Mouse (Mus musculus): ENCODE measurements around the gene Vav3. TPM values are rescaled to one million over a fixed set of nuclear protein-coding genes. Genes with fewer than 3 reads are reported as not detected.
A peak's percentile ranks its signal among the peaks of the same experiment; 100 is the strongest.

Vav3 gene
- polyA plus RNA-seq (2012; rRNA removed), result 4.9 and 5.6 TPM in 2 replicates

DNA sequence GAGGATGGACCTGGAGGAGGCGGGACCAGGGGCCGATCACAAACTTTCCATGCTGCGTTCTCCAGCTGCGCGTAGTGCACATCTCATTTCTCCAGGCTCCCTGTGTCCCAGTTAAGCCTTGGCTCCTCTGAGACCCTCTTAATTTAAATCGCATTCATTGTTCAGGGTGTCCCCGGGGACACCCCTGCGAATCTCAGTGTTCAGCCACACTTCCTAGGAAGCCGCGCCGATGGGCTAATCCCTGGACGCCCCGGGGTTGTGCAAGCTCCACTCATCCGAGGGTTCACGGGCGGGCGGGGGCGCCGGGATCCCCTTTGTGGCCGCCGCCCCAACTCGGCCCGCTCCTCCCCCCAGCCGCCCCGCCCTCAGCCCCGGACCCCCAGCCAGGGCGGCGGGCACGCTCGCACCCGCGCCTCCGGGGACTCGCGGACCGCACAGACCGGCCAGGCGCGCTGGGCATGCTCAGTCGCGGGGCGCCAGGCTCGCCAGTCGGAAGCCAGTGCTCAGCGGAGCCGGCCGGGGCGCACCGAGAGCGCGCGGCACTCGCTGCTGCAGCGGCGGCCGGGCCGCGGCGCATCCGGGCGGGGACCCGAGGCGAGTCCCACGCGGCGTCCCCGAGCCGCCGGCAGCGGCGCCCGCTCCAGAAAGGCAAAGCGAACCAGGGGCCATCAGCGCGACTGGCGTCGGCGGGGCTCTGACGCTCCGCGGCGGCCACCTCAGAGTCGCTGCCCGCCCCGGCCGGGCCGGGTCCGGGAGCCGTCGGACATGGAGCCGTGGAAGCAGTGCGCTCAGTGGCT, at the start of gene Vav3:
Vav3 (plus strand) TSS at position 380 of the 797 bp plus-strand sequence.
- DNase-seq (ENCODE audit: low spot score), result peak; percentile 54

DNA sequence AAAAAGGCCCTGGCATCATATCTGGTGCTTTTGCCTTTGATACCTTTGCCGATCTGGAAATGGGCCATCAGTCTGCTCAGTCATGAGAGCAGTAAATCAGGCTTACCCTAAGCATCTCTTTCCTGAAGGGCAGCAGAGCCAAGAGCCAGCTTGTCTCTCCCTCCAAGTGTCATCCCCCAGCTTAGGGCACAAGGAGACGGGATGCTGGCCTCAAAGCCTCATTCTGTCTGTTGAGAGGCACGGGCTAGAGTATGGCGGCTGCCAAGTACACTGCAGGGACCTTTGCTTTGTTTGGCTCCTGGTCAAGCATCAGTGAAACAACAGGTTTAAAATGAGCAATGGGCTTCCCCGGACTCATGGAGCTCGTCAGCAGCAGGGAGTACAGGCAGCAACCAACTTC, 41.6 kb upstream of the Vav3 start:
- DNase-seq (ENCODE audit: low spot score), result no peak

DNA sequence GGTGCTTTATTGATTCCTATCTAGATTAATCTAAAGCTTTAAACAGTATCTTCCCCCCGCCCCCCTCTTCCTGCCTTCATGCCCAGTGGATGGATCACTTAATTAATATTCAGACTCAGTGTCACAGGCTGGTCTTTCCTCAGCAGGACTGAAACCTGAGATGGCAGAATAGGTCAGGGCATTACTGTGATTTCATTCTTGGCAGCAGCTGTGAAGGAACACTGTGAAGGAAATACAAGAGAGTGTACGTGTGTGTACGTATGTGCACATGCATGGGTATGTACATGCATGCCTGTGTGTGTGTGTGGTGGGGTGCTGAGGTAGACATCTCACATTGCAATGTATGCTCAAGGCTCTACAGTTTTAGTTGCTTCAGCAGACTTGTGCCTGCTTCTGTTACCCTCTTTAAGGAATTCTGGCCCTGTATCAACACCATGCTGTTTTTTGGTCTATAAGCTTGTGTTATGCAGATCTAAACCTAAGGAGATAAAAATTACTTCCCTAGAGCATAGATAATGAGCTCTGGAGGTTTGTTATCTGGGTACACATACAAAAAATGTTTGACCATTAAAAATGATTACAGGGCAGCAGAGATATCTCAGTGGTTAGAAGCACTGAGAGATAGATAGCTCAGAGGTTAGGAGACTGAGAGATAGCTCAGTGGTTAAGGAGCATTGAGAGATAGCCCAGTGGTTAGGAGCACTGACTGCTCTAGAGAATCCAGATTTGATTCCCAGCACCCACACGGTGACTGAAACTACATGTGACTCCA, 41.0 kb upstream of the Vav3 start:
- no peak for DNase-seq (ENCODE audit: low spot score)

GRCm38 (mm10) chr3:109302059-109302458, 38.4 kb upstream of the Vav3 start:
- DNase-seq (ENCODE audit: low spot score), result no peak

GRCm38 (mm10) chr3:109307406-109307805, 33.0 kb upstream of the Vav3 start:
- no peak for DNase-seq (ENCODE audit: low spot score)

GRCm38 (mm10) chr3:109308468-109308867, 32.0 kb upstream of the Vav3 start:
- no peak for DNase-seq (ENCODE audit: low spot score)

GRCm38 (mm10) chr3:109309317-109310265, 30.9 kb upstream of the Vav3 start:
- no peak for DNase-seq (ENCODE audit: low spot score)

DNA sequence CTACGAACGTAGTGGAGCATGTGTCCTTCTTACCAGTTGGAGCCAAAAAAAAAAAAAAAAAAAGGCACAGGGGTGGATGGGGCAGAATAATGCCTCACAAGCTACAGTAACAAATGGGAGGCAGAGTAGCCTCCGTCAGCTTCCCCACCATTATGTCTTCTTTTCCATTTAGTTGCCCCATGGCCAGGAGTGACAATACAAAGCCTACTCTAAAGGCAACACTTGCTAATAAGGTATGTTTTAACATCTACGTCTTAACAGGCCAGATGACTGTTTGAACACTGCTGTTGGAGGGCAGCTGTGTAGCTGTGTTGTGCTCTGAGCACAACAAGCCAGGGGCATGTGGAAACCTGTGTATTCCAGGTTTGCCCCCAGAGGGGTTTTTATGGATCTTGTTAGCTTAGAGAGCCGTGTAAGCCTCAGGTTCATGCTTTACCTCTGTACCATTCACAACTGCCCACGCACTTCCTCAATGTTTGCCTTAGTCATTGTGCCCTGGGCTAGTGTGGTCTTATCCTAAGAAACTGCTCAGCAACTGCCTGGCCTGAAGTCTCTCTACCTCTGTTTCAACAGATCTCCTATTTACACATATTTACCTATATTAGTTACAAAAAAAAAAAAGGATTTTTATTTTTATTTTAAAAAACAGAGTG, 29.2 kb upstream of the Vav3 start:
- DNase-seq (ENCODE audit: low spot score), result no peak

DNA sequence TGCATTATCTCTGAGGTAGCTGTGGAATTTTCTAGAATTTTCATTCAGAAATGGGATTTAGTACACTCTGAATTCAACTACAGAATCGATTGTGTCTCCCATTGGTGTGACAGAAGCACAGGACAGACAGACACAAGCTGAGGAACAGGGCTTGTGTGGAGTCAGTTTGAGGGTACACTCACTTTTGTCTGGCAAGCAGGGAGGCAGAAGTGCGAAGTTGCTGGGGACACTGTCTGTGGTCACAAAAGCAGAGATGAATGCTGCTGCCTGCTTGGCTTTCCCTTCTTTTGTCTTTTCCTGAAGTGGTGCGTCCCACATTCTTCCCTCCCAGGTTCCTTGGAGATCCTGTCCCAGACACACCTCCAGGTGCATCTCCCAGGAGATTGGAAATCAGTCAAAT, 28.6 kb upstream of the Vav3 start:
- no peak for DNase-seq (ENCODE audit: low spot score)

DNA sequence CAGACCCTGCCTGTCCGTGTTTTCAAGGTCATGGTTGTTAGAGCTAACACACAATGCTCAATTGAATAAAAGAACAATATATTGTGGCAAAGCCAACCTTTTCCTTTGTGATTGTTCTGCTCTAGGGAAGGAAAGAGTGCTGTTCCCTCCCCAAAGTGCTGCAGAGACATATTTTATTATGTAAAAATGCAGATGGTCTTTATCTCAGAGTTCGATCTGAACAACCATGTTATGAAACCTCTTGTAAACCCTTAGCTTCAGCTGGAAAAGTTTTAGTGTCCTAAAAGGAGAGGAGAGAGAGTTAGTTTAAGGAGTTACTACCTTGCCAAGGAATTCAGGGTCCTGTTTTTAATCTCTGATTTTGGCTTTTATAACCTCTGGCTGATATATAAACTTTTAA, 27.0 kb upstream of the Vav3 start:
- no peak for DNase-seq (ENCODE audit: low spot score)

- no peak for DNase-seq (ENCODE audit: low spot score)
Observed at GRCm38 (mm10) chr3:109322225-109322624, 18.2 kb upstream of the Vav3 start.

GRCm38 (mm10) chr3:109323447-109324300, 16.8 kb upstream of the Vav3 start:
- DNase-seq (ENCODE audit: low spot score), result no peak

DNA sequence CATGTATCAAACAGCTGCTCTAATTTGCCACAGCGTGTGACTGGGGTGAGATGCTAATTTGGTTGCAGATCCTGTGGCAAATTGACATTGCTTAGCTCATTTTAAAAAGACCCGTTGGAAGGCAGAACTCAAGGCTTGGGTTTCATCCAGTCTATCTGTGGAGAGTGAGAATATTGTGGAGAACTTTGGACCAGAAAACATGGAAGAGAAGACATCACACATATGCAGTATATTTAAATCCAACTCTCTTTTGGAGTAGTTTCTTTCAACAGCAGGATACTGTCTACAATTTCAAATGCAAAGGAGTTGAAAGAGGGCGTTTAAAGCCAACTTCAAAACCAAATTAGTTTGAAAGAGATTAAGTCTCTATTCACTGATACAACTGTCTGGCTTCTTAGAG, 13.3 kb upstream of the Vav3 start:
- no peak for DNase-seq (ENCODE audit: low spot score)

DNA sequence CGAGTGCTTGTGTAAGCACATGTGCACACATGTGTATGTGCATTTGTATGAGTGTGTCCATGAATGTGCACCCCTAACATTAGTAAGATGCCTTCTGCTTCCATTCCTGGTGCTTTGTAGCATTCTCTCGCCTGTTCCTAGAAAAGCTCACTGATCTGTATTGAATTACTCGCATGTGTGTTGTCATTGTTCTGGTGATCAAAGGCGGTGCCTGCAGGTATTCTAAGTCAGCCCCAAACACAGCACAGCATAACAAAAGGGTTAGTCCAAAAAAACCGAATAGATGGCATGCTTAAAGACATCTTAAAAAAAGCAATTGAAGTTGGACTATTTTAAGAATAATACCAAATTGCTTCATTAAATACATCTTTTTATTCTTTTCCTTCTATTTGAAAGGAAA, 7.7 kb upstream of the Vav3 start:
- DNase-seq (ENCODE audit: low spot score), result no peak

- DNase-seq (ENCODE audit: low spot score), result no peak
Observed at GRCm38 (mm10) chr3:109335470-109335869, 5.0 kb upstream of the Vav3 start.

GRCm38 (mm10) chr3:109339290-109339689, 1.2 kb upstream of the Vav3 start:
- DNase-seq (ENCODE audit: low spot score), result no peak

- no peak for DNase-seq (ENCODE audit: low spot score)
Observed at GRCm38 (mm10) chr3:109339941-109340273, 546 bp upstream of the Vav3 start.

DNA sequence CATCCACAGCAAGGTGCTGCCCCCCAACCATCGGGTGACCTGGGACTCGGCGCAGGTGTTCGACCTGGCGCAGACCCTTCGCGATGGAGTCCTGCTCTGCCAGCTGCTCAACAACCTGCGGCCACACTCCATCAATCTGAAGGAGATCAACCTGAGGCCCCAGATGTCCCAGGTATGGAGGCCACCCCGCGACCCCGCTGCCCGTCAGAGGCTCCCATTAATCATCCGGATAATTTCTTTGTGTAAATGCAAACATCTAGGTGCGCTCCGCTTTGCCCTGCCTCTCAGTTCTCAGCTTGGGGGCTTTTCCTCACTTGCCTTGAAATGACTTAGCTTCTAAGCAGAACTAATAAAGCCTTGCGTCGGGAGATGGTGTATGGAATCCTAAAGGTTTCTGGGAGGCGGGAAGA, 623 bp downstream of the Vav3 start:
- DNase-seq (ENCODE audit: low spot score), result no peak

DNA sequence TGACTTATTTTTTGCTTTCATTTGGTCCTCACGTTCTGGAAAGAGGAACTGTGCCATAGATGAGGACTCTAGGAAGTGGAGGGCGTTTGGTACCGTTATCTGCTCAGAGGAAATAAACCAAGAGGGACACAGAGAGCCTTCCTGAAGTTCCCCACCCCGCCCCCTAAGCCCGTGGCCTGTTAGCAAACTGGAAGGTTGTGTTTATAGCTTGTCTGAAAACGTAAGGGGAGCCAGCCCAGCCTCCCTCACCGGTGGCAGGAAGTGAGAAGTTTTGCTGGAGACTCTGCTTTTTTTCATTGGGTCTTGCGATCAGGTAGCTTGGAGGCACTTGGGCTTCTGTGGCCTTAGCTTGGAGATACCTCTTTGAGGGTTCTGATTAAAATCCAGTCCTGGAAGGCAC, 1.2 kb downstream of the Vav3 start:
- DNase-seq (ENCODE audit: low spot score), result no peak

- no peak for DNase-seq (ENCODE audit: low spot score)
Observed at GRCm38 (mm10) chr3:109351956-109352684, 11.7 kb downstream of the Vav3 start.
